Mouse (Mus musculus) heart, embryonic 11.5 days (tissue): ENCODE data around the gene Crygb. TPM values are rescaled to one million over a fixed set of nuclear protein-coding genes. Genes with fewer than 3 reads are reported as not detected.

Experiments
- ATAC-seq: fragments of 200-750 bp; cut with Nextera tagmentation; replicated peaks from 2 replicates; pipeline ENCODE4 v1.8.0; 2017; ENCODE audit warnings: moderate library complexity; ENCODE audit not compliant: insufficient number of reproducible peaks, low FRiP score, low TSS enrichment
- H3K27ac ChIP-seq: fragments of 300-500 bp; sonication (generic); 2 replicates; pipeline ENCODE4 v1.5.1; 2014; ENCODE audit warnings: mild to moderate bottlenecking, low read depth, low read length
- H3K27me3 ChIP-seq: fragments of 300-500 bp; sonication (generic); 2 replicates; pipeline ENCODE4 v1.6.1; 2014; ENCODE audit warnings: mild to moderate bottlenecking, low read length, mixed read lengths; ENCODE audit not compliant: control insufficient read depth, insufficient read depth
- H3K36me3 ChIP-seq: fragments of 300-500 bp; sonication (generic); 2 replicates; pipeline ENCODE4 v1.6.1; 2014; ENCODE audit warnings: mild to moderate bottlenecking, low read length, moderate library complexity, mixed read lengths; ENCODE audit not compliant: control insufficient read depth, insufficient read depth
- H3K4me1 ChIP-seq: fragments of 300-500 bp; sonication (generic); 2 replicates; pipeline ENCODE4 v1.6.1; 2014; ENCODE audit warnings: low read length; ENCODE audit not compliant: control insufficient read depth, insufficient read depth
- H3K4me2 ChIP-seq: fragments of 300-500 bp; sonication (generic); 2 replicates; pipeline ENCODE4 v1.6.1; 2014; ENCODE audit warnings: mild to moderate bottlenecking, moderate library complexity
- H3K4me3 ChIP-seq: fragments of 300-500 bp; sonication (generic); 2 replicates; pipeline ENCODE4 v1.5.1; 2014; ENCODE audit warnings: low read depth, low read length
- H3K9ac ChIP-seq: fragments of 300-500 bp; sonication (generic); 2 replicates; pipeline ENCODE4 v1.6.1; 2014; ENCODE audit warnings: mild to moderate bottlenecking, low read depth, low read length, moderate library complexity
- H3K9me3 ChIP-seq: fragments of 300-500 bp; sonication (generic); replicated peaks from 2 replicates; pipeline ENCODE4 v1.6.1; 2016; ENCODE audit warnings: low read length; ENCODE audit not compliant: control insufficient read depth
- WGBS: fragments of 180-500 bp; shearing (Covaris S2); extraction: QIAGEN DNeasy Blood & Tissue Kit; methylation state at CpG from one replicate; pipeline ENCODE4 v1.1.7; 2014; ENCODE audit not compliant: insufficient replicate concordance; 5-methylcytosine and 5-hydroxymethylcytosine counted together
- polyA plus RNA-seq: library from polyadenylated mRNA; unstranded; fragments of >200 nt; fragmentation: Nextera tagmentation; extraction: Ambion mirVana; gene quantifications from 2 replicates; pipeline ENCODE4 v1.2.1, GENCODE M21; 2014

Gene Crygb
- polyA plus RNA-seq, 1 experiment from 2014 or later = 1.2 TPM

GRCm38 (mm10) chr1:65112807-65113196 lies 30.7 kb upstream of the Crygb start:
- no peaks in the 10 kb centered on the region for H3K27me3 ChIP-seq
- WGBS = 48% methylated on average over 14 of the region's 14 CpGs
- H3K9ac ChIP-seq = 0 out of 2 replicates have a peak overlapping the region, but pooled peaks have one; percentile 22
- no peaks in the 10 kb centered on the region for H3K36me3 ChIP-seq
- no peak overlapping the region; the same call in 1 of the 2 replicates for H3K4me3 ChIP-seq
- H3K9me3 ChIP-seq = no peaks in the 10 kb centered on the region
- peak overlapping the region; percentile 55 for H3K4me2 ChIP-seq
- no peak for ATAC-seq
- no peaks in the 10 kb centered on the region for H3K4me1 ChIP-seq
- H3K27ac ChIP-seq = no peak overlapping the region

GRCm38 (mm10) chr1:65112031-65112806 lies 30.1 kb upstream of the Crygb start:
- ATAC-seq = 0 out of 2 replicates have a peak, but pooled peaks have one; percentile 52
- Histone ChIP-seq H3K4me1 (no peaks in the 10 kb centered on the region), H3K4me2 (peak overlapping the region; percentile 55)

GRCm38 (mm10) chr1:65109756-65110435 lies 27.8 kb upstream of the Crygb start:
- H3K27ac ChIP-seq = no peak overlapping the region
- peak overlapping the region; percentile 19; the same call in 1 of the 2 replicates for H3K4me2 ChIP-seq
- no peaks in the 10 kb centered on the region for H3K9me3 ChIP-seq
- H3K27me3 ChIP-seq = no peaks in the 10 kb centered on the region
- 59% methylated on average over 25 of the region's 25 CpGs for WGBS
- no peaks in the 10 kb centered on the region for H3K36me3 ChIP-seq
- no peak overlapping the region for H3K9ac ChIP-seq
- no peaks in the 10 kb centered on the region for H3K4me1 ChIP-seq
- no peak for ATAC-seq
- no peak overlapping the region for H3K4me3 ChIP-seq

More at GRCm38 (mm10) chr1:65112031-65112806, 30.1 kb upstream of the Crygb start:
- Histone ChIP-seq H3K9ac (no peak overlapping the region), H3K27me3 (no peaks in the 10 kb centered on the region), H3K27ac (no peak overlapping the region), H3K36me3 (no peaks in the 10 kb centered on the region), H3K4me3 (no peak overlapping the region; the same call in 1 of the 2 replicates), H3K9me3 (no peaks in the 10 kb centered on the region)
- WGBS = 15% methylated on average over 8 of the region's 8 CpGs

GRCm38 (mm10) chr1:65109196-65109595 lies 27.1 kb upstream of the Crygb start:
- Histone ChIP-seq H3K4me3 (no peak overlapping the region), H3K4me1 (no peaks in the 10 kb centered on the region), H3K27ac (no peak overlapping the region), H3K27me3 (no peaks in the 10 kb centered on the region), H3K9ac (no peak overlapping the region), H3K9me3 (no peaks in the 10 kb centered on the region), H3K4me2 (no peak overlapping the region), H3K36me3 (no peaks in the 10 kb centered on the region)
- 85% methylated on average over 8 of the region's 8 CpGs for WGBS
- ATAC-seq = no peak

GRCm38 (mm10) chr1:65107654-65108279 lies 25.7 kb upstream of the Crygb start:
- H3K4me1 ChIP-seq = no peaks in the 10 kb centered on the region
- H3K4me3 ChIP-seq = no peak overlapping the region
- H3K9ac ChIP-seq = no peak overlapping the region
- no peak for ATAC-seq
- no peaks in the 10 kb centered on the region for H3K27me3 ChIP-seq
- no peaks in the 10 kb centered on the region for H3K9me3 ChIP-seq
- no peak overlapping the region for H3K4me2 ChIP-seq
- no peaks in the 10 kb centered on the region for H3K36me3 ChIP-seq
- no peak overlapping the region for H3K27ac ChIP-seq
- WGBS = 82% methylated on average over 10 of the region's 10 CpGs

- no peak within 1 kb of the TSS for H3K27ac ChIP-seq
- no peak within 1 kb of the TSS for H3K9ac ChIP-seq
- no peak for ATAC-seq
- H3K27me3 ChIP-seq = no peaks in the 10 kb centered on the region
- no peaks in the 10 kb centered on the region for H3K36me3 ChIP-seq
- H3K4me1 ChIP-seq = no peaks in the 10 kb centered on the region
- no peaks in the 10 kb centered on the region for H3K9me3 ChIP-seq
- no peak within 1 kb of the TSS for H3K4me2 ChIP-seq
- no peak within 1 kb of the TSS for H3K4me3 ChIP-seq
- WGBS = 79% methylated on average over 11 of the region's 11 CpGs
Measured at GRCm38 (mm10) chr1:65103273-65103672, 21.2 kb upstream of the Crygb start, which contains the start of gene Cryga. Cryga (minus strand) TSS chr1:65103373.

- no peak for ATAC-seq
- H3K27ac ChIP-seq = no peak overlapping the region
- no peaks in the 10 kb centered on the region for H3K36me3 ChIP-seq
- no peak overlapping the region for H3K9ac ChIP-seq
- H3K27me3 ChIP-seq = no peaks in the 10 kb centered on the region
- H3K9me3 ChIP-seq = no peaks in the 10 kb centered on the region
- no peak overlapping the region for H3K4me3 ChIP-seq
- WGBS = 79% methylated on average over 3 of the region's 3 CpGs
- H3K4me1 ChIP-seq = no peaks in the 10 kb centered on the region
- H3K4me2 ChIP-seq = no peak overlapping the region
Measured at GRCm38 (mm10) chr1:65096953-65097352, 14.9 kb upstream of the Crygb start.

GRCm38 (mm10) chr1:65091566-65091965 lies 9.5 kb upstream of the Crygb start:
- Histone ChIP-seq H3K27ac (no peak overlapping the region), H3K27me3 (no peaks in the 10 kb centered on the region), H3K9me3 (no peaks in the 10 kb centered on the region), H3K9ac (no peak overlapping the region), H3K36me3 (no peaks in the 10 kb centered on the region), H3K4me1 (no peaks in the 10 kb centered on the region), H3K4me3 (no peak overlapping the region), H3K4me2 (no peak overlapping the region)
- 86% methylated on average over 3 of the region's 3 CpGs for WGBS
- ATAC-seq = no peak
